Mouse (Mus musculus): ENCODE data around the gene Wfdc15a. TPM values are rescaled to one million over a fixed set of nuclear protein-coding genes. Genes with fewer than 3 reads are reported as not detected.

The Wfdc15a gene
- total RNA-seq, 1 experiment from 2014 or later, result not detected

Other genes with a start within 250 kb of the Wfdc15a start
- 48.5 and 49.7 TPM in 2 replicates for gene Ywhab, start 205.2 kb downstream of the Wfdc15a start, total RNA-seq (2017)
- gene Pabpc1l, start 174.7 kb downstream of the Wfdc15a start, total RNA-seq (2017), result 0.37 and 6.4 TPM in 2 replicates
- gene Stk4, start 129.8 kb downstream of the Wfdc15a start, total RNA-seq (2017), result 434 and 452 TPM in 2 replicates
- gene Tomm34, start 129.0 kb downstream of the Wfdc15a start, total RNA-seq (2017), result 63.2 and 77.7 TPM in 2 replicates
- not detected in 2 replicates for gene Kcns1, start 29.0 kb downstream of the Wfdc15a start, total RNA-seq (2017)
- gene Wfdc5, start 17.4 kb downstream of the Wfdc15a start, total RNA-seq (2017), result not detected in 2 replicates
- gene Wfdc12, start 9.5 kb downstream of the Wfdc15a start, total RNA-seq (2017), result not detected in 2 replicates
- not detected in 2 replicates for gene Wfdc15b, start 21.5 kb upstream of the Wfdc15a start, total RNA-seq (2017)
- not detected in 2 replicates for gene Svs2, start 38.3 kb upstream of the Wfdc15a start, total RNA-seq (2017)
- gene Svs3b, start 56.5 kb upstream of the Wfdc15a start, total RNA-seq (2017), result not detected in 2 replicates
- gene Svs4, start 78.3 kb upstream of the Wfdc15a start, total RNA-seq (2017), result not detected in 2 replicates
- not detected in 2 replicates for gene Svs3a, start 89.1 kb upstream of the Wfdc15a start, total RNA-seq (2017)
- not detected in 2 replicates for gene Svs6, start 116.6 kb upstream of the Wfdc15a start, total RNA-seq (2017)
- gene Svs5, start 132.6 kb upstream of the Wfdc15a start, total RNA-seq (2017), result not detected in 2 replicates
- gene Slpi, start 189.0 kb upstream of the Wfdc15a start, total RNA-seq (2017), result 327 and 410 TPM in 2 replicates
- 0.37 and 0.47 TPM in 2 replicates for gene Rbpjl, start 203.0 kb upstream of the Wfdc15a start, total RNA-seq (2017)
- gene Matn4, start 205.0 kb upstream of the Wfdc15a start, total RNA-seq (2017), result 0.12 TPM in 1 of 2 replicates, not detected in the other
- gene Sdc4, start 243.8 kb upstream of the Wfdc15a start, total RNA-seq (2017), result 61.3 and 73.7 TPM in 2 replicates